Mouse (Mus musculus) heart, adult 8-10 months (tissue): ENCODE results near the gene Psd4. TPM values are rescaled to one million over a fixed set of nuclear protein-coding genes. Genes with fewer than 3 reads are reported as not detected.

Source experiments
- DNase-seq: peaks from one replicate; pipeline ENCODE4 v3.0.0; 2022; ENCODE audit warnings: low spot score
- total RNA-seq, 4 experiments: library from RNA; stranded (reverse); gene quantifications; 2 replicates each; pipeline ENCODE4 v1.2.4; 2022

Psd4 gene
- total RNA-seq, 4 experiments from 2014 or later: 0.57 to 0.78 (median 0.63) TPM

DNA sequence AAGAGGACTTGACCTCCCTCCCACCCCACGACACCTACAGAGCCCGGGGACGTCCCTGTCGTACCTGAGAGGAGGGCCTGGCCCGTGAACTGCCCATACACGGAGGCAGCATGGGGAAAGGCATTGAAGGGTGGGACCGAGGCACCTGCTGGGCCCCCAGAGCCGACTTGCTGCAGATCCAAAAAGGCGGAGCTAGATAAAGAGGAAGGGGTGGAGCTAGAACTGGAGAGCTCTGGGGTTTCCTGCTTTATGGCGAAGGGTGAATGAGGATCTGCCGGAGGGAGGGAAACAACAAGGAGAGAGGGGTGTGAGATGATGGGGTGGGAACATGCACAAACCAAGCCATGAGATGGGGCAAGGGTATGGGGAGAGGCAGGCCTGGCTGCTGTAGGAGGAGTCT, 68.3 kb downstream of the Psd4 start:
- no peak for DNase-seq

DNA sequence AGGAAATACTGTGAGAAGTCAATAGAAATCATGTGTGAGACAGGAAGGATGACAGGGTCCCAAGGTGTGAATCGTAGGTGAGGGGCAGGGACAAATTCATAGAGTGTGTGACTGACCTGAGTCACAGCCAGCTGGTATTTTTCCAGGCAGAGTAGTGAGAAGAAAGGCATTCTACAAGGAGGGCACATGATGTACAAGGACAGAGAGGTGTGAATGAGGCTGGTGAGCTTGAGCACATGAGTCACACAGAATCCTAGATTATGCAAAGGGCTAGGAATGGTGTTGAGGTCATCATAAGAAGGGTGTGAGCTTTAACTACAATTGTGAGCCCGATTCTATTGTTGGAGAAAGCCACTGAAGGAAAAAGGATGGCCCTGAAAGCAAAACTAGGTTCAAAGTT, 72.7 kb downstream of the Psd4 start:
- no peak for DNase-seq

DNA sequence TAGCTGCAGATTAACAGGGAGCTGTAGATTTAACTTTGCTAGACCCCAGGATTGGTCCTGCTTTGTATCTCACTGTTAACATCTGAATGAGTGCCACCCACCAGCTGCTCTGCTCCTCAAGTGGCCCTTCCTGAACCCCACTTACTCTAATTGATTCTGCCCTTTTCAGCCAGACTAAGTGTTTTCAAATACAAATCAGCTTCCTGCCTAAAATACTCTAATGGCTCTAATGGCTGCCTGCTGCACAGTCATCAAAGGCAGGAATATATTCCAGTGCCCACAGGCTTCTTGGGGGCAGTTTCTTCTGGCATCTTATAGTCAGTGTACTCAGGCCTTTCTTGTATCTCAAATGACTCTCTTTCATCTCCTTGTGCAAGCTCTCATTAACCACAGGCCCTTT, 74.5 kb downstream of the Psd4 start:
- no peak for DNase-seq

DNA sequence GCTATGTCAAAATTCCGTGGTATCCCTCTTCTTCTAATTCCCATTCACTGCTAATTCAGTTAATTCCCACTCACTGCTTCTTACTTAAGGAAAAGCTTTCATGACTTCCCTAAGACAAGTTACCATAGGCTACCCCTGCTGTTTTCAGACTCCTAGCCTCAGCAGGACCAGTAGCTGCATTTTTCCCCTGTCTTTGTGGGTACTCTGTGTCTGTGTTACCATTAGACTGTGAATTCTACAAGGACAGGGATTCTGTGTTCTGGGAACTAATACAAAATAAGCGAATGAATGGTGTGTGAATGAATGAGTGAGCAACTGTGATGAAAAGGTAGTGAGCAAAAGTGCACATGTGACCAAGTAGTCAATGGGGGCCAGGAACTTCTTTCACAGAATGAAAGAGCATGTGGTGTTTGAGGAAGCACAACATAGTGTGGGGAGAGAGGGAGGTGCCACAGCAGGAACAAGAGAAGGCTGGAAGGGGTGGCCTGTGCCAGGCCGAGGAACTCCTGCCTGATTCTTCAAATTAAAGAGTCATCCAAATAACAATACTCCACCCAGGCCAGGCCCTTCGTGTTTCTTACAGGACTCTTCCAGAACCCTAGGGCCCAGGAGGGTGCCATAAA, 75.0 kb downstream of the Psd4 start:
- no peak for DNase-seq

DNA sequence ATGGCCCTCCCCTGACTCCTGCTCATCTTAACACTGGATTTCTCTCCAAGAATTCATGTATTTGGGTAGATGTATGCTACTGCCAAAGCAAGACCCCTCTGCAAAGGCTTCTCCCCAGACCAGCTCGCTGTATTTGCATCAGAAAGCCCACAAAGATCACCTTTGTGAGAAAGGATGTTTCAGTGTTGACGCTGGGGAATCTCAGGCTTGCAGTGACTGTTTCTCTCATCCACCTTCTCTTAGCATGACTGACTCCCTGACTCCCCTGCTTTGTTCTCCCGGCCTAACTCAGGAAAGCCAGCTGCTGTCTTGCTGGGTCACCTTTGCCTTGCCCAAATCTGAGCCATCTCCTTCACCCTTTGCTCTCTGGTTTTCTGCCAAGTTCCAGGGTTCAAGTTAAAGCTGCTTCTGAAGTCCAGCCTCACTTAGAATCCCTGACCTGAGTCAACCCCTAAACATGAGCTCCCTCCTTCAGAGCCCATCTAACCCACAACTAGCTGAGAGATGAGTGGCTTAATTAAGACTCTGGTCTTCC, 75.9 kb downstream of the Psd4 start:
- DNase-seq: no peak

DNA sequence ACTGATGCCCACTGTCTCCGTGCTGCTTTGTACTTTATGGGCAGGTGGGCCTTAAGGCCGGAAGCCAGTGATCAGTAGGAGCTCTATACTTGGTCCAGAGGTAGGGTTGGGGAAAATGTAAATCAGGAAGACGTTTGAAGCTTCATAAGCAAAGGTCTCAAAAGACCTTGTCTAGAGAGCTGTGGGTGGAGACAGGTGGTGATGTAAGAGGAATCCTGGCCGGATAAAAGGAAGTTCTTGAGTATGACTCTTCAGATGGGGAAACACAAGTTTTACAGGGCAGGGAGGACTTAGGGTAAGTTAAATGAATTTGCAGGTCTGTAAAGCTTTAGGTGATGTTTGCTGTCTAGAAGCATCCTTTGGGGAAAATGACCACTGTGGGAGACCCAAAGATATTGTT, 81.7 kb downstream of the Psd4 start:
- DNase-seq: no peak

DNA sequence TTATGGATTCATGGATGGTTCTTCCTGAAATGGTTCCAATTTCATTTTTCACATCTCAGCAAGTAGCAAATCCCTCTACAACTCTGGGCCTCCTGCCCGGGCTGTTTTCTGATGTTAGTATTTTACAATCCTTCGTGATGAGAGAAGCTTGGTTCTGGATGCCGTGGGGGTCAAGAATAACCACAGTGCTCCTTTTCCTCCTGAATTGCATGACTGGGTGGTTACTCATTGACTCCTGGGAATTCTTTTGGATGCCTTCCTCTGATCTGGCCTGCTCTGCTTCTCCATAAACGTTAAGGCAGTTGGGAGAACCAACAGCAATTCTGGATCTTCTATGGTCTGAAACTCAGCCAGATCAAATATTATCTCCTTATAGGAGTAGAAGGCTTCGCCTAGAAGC, 85.8 kb downstream of the Psd4 start:
- peak; percentile 46 for DNase-seq

DNA sequence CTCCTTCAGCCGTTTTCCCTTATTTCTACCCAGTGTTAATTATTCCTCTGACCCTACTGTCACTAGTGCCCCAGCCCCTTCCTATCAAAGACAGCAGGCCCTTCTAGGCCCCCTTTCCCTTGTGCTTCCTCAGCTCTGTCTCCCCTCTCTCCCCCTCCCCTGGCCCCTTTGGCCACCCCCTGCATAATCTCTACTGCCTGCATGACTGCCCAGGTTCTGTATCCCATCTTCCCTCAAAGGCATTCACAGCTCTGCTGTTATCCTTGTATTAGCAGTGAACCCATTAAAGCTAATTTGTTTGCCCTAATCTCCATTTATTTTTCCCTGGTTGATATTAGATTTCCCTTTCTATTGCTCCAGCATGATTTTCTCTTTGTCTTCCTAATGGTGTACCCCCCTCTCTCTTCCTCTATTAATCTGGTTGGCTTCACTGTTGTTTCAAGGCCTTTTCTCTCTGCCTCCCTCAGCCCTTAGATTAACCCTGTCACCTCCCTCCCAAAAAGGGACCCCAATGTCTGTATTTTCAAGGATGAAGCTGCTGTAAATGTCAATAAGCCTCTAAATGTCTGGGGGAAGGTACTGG, 87.1 kb downstream of the Psd4 start:
- no peak for DNase-seq

DNA sequence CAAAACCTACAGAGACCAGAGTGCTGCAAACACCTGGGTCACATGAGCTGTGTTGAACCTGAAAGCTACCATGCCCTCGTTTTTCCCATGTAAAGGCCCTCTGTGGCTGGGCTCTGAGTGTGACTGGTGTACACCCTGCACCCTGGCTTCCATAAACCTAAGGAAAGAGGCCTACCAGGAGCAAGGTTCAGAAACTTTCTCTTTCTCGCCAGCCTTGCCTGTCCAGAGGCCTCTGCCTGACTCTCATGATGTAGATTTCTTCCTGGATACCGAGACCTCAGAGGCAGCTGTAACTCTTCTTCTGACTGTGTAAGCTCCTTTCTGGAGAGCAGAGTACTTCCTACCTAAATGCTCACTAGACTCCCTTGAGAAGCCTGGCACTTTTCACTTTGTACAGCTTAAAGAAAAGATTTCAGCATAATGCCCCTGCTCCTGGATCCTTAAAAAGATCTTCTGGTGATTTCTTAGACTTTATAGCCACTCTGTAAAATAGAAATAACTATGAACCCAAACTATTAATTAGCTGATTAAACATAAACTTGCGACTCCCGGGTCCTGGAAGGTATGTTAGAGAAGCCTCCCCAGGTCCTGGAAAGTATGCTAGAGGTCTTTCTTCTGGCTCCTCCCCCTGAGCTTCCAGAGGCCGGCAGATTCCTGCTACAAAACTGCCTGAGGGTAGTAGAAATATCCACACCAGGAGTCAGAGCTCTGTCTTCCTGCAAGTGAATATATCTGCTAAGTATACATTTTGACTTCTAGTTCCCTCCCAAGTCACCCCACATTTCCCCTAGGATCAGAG, 87.9 kb downstream of the Psd4 start:
- DNase-seq: no peak

DNA sequence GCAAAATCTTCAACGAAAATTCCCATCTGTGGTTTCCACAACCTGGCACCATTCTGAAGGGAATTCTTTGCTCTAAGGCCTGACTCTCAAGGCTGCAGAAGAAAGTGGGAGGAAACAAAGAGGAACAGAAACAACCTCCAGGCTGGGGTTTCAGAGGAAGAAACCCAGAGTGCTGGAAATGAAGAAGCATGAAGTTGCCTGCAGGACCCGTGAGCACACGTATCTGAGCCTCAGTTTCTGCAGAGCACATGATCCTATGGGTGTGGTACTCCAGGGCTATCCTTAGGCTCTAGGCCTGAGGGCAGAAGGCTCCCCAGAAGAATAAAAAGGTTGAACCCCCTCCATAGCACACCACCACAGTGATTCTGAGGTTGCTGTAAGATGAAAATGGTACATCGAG, 89.5 kb downstream of the Psd4 start:
- DNase-seq: no peak

DNA sequence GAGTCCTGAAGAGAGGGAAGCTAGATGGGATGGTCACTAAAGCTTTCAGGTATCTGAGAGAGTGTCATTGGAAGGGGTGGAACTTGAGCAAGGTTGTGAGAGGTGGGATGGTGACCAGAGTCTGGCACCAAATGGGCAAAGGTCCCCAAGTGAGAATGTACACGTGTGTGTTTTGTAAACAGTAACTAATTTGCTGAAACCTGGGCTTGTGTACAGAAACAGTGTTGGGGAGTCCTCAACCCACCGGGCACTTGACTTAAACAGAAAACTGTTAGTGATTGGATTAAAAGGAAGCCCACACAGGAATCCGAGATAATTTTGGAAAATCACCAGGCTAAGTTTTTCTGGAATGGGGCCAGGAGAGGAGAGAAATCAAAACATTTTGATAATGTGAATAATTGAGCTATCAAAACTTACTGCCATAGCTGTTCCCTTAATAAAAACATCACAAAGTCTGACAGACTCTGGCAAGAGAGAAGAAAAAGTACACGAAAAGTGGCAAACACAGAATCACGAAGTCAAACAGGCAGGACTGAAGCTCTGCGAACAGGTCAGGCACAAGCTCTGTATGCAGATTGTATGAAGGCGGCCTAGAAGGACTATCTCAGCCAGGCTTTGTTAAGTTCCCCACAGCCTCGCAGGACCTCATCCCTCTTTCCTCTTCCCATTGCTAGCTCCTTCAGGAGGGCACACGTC, 92.9 kb downstream of the Psd4 start:
- DNase-seq: no peak

DNA sequence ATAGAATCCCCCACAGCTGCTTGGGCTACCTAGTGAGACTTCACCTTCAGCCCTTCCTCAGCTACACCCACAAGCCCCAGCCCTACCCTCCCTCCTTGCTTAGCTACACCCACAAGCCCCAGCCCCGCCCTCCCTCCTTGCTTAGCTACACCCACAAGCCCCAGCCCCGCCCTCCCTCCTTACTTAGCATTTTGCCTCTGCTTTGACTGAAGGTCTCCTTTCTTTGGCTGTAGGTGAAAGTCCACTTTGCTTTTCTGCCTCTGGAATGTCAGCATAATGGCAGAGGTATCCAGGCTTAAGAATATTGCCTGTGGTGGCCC, 93.4 kb downstream of the Psd4 start:
- DNase-seq: no peak

Other genes with a start within 250 kb of the Psd4 start
- gene Il1f8, start 214.4 kb upstream of the Psd4 start, total RNA-seq: not detected
- gene Il1f9, start 181.1 kb upstream of the Psd4 start, total RNA-seq: under 1 TPM in 1 of 4 experiments, not detected in 3; 0.17 TPM
- not detected for gene Il1f6, start 152.2 kb upstream of the Psd4 start, total RNA-seq
- not detected for gene Il1f5, start 90.6 kb upstream of the Psd4 start, total RNA-seq
- not detected for gene Il1f10, start 76.4 kb upstream of the Psd4 start, total RNA-seq
- gene Il1rn, start 30.7 kb upstream of the Psd4 start, total RNA-seq: under 1 TPM in 1 of 4 experiments, not detected in 3; 0.23 TPM
- gene Pax8, start 108.0 kb downstream of the Psd4 start, total RNA-seq: not detected